Mouse (Mus musculus) heart, postnatal 36 days (tissue): ENCODE measurements around the gene Itpripl1. TPM values are rescaled to one million over a fixed set of nuclear protein-coding genes. Genes with fewer than 3 reads are reported as not detected.
"Not testable (repeated sequence)": the region's sequence is repeated elsewhere in the genome, so short reads cannot be mapped to it uniquely, and the experiment has no call there.

Source experiments
- DNase-seq, 2 experiments: peaks; one replicate each; pipeline ENCODE4 v3.0.0; 2021 to 2022
- intact Hi-C: fragments of 180-260 bp; cut with DNase I; formaldehyde crosslinking; loops from one replicate; pipeline ENCODE4 v1.15.1; 2025
- total RNA-seq, 2 experiments: library from RNA; stranded (reverse); gene quantifications; 2 replicates each; pipeline ENCODE4 v1.2.3; 2021

Gene Itpripl1
- total RNA-seq, 2 experiments from 2014 or later: 12.0 to 15.8 TPM

DNA sequence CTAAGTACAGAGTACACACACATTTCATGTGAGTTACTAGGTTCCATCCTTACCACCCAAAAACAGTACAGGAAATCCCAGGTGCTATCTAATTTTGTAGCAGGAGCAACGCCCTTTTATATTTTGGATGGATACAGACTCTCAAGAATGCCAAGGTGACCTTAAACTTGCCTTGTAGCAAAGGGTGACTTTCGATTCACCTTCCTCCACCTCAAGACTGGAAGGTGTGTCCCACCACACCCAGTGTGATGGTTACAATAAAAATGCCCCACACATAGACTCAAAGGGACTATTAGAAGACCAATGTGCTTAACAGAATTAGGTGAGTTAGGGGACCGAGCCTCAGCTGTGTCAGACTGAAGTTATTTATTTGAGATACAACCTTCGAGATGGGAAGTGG is 34.3 kb downstream of the Itpripl1 start:
- no peak for DNase-seq
- intact Hi-C loops: loop anchor here (5.0 kb wide), 1 partner anchor 93 kb away; no protein-coding TSS in a partner anchor

DNA sequence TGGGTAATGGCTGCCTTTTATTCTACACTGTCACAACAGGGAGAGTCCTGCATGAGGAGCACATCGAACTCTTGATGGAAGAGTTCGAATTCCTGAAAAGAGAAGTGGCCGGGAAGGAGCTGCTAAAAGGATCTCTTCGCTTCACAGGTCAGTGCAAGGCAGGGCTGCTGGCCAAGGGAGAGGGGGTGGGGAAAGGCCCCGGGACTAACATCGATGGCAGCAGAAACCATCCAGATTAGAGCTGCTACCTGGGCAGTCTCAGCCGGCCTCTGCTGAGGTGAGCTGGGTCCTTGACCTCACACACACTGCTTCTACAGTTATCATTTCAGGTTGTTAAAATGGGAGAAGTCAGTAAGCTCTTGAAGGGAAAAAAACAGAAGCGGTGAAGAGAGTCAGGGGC is 51.2 kb downstream of the Itpripl1 start:
- intact Hi-C loops: no loop called here
- DNase-seq: no peak

DNA sequence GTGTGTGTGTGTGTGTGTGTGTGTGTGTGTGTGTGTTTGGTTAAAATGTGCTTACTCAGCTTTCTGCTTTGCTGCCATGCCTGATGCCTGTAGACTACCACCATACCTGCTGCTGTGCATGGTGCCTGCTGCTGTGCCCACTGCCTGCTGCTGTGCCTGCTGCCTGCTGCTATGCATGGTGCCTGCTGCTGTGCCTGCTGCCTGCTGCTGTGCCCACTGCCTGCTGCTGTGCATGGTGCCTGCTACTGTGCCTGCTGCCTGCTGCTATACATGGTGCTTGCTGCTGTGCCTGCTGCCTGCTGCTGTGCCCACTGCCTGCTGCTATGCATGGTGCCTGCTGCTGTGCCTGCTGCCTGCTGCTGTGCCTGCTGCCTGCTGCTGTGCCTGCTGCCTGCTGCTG is 53.1 kb downstream of the Itpripl1 start:
- intact Hi-C loops, DNase-seq: not testable (repeated sequence)

Other genes starting within 250 kb of the Itpripl1 start
- gene Sppl2a, start 210.2 kb downstream of the Itpripl1 start, total RNA-seq: 10 to 100 TPM; 54.8 to 63.8 TPM
- gene Ap4e1, start 134.7 kb downstream of the Itpripl1 start, total RNA-seq: 1 to 10 TPM; 6.2 to 6.4 TPM
- gene Blvra, start 72.8 kb downstream of the Itpripl1 start, total RNA-seq: 10 to 100 TPM; 19.0 to 19.9 TPM
- gene Ncaph, start 9.5 kb downstream of the Itpripl1 start, total RNA-seq: 1 to 10 TPM; 1.9 to 2.0 TPM
- under 1 TPM; 0.17 to 0.38 TPM for gene 1810024B03Rik, start 64.8 kb upstream of the Itpripl1 start, total RNA-seq
- 10 to 100 TPM; 64.8 to 71.2 TPM for gene Snrnp200, start 64.9 kb upstream of the Itpripl1 start, total RNA-seq
- 10 to 100 TPM; 60.5 to 63.5 TPM for gene Ciao1, start 104.4 kb upstream of the Itpripl1 start, total RNA-seq
- gene Tmem127, start 104.5 kb upstream of the Itpripl1 start, total RNA-seq: 10 to 100 TPM; 27.9 to 28.3 TPM
- 100 to 1,000 TPM; 157 to 170 TPM for gene Stard7, start 126.8 kb upstream of the Itpripl1 start, total RNA-seq
- under 1 TPM; 0.36 to 0.38 TPM for gene Dusp2, start 192.7 kb upstream of the Itpripl1 start, total RNA-seq
- not detected for gene Astl, start 195.2 kb upstream of the Itpripl1 start, total RNA-seq
- 1 to 10 TPM in 1 of 2 experiments, under 1 TPM in 1; 0.80 to 1.2 TPM for gene Adra2b, start 219.8 kb upstream of the Itpripl1 start, total RNA-seq